Mouse (Mus musculus) heart, postnatal 0 days (tissue): ENCODE measurements at regions not wholly inside any gene's neighbourhood (a gene's known extent, or its start where the extent isn't known, plus 50 kb on each side); places are given as distances from the start of the nearest gene placed in this dataset.

Source experiments
- ATAC-seq: fragments of 200-750 bp; cut with Nextera tagmentation; 2 replicates; pipeline ENCODE4 v1.8.0; 2017; ENCODE audit warnings: low read depth, moderate number of reproducible peaks, moderate library complexity; ENCODE audit not compliant: insufficient read depth
- DNase-seq: peaks from one replicate; pipeline ENCODE4 v3.0.0-alpha.2; 2016; ENCODE audit warnings: low spot score
- H3K27ac ChIP-seq: fragments of 300-500 bp; sonication (generic); 2 replicates; pipeline ENCODE4 v1.5.1; 2014; ENCODE audit warnings: low read depth, mild to moderate bottlenecking
- H3K27me3 ChIP-seq: fragments of 300-500 bp; sonication (generic); 2 replicates; pipeline ENCODE4 v1.6.1; 2014; ENCODE audit warnings: low read length, mixed read lengths; ENCODE audit not compliant: control insufficient read depth, insufficient read depth
- H3K36me3 ChIP-seq: fragments of 300-500 bp; sonication (generic); replicated peaks from 2 replicates; pipeline ENCODE4 v1.6.1; 2014; ENCODE audit warnings: low read length, mixed read lengths; ENCODE audit not compliant: control insufficient read depth, insufficient read depth
- H3K4me1 ChIP-seq: fragments of 300-500 bp; sonication (generic); 2 replicates; pipeline ENCODE4 v1.6.1; 2014; ENCODE audit warnings: antibody characterized with exemption; ENCODE audit not compliant: control insufficient read depth, insufficient read depth
- H3K4me2 ChIP-seq: fragments of 300-500 bp; sonication (generic); 2 replicates; pipeline ENCODE4 v1.6.1; 2014; ENCODE audit warnings: low read depth, mild to moderate bottlenecking, low read length, moderate library complexity
- H3K4me3 ChIP-seq: fragments of 300-500 bp; sonication (generic); 2 replicates; pipeline ENCODE4 v1.5.1; 2014; ENCODE audit warnings: low read depth, low read length
- H3K9ac ChIP-seq: fragments of 300-500 bp; sonication (generic); replicated peaks from 2 replicates; pipeline ENCODE4 v1.6.1; 2014; ENCODE audit warnings: low read depth, low read length, mixed read lengths
- H3K9me3 ChIP-seq: fragments of 300-500 bp; sonication (generic); replicated peaks from 2 replicates; pipeline ENCODE4 v1.6.1; 2016; ENCODE audit warnings: low read length; ENCODE audit not compliant: control insufficient read depth
- CTCF ChIP-seq: IDR thresholded peaks from 2 replicates; pipeline ENCODE4 v1.5.1; 2016; ENCODE audit warnings: antibody characterized with exemption, control low read depth, low read depth
- EP300 ChIP-seq: IDR thresholded peaks from 2 replicates; pipeline ENCODE4 v1.6.1; 2016; ENCODE audit warnings: antibody characterized with exemption, low read depth
- WGBS: fragments of 180-500 bp; shearing (Covaris S2); extraction: QIAGEN DNeasy Blood & Tissue Kit; methylation state at CpG from one replicate; pipeline ENCODE4 v1.1.7; 2014; 5-methylcytosine and 5-hydroxymethylcytosine counted together

GRCm38 (mm10) chr10:122310646-122311193, 137.6 kb upstream of the Avpr1a start:
- 64% methylated on average over 3 of the region's 3 CpGs for WGBS

DNA sequence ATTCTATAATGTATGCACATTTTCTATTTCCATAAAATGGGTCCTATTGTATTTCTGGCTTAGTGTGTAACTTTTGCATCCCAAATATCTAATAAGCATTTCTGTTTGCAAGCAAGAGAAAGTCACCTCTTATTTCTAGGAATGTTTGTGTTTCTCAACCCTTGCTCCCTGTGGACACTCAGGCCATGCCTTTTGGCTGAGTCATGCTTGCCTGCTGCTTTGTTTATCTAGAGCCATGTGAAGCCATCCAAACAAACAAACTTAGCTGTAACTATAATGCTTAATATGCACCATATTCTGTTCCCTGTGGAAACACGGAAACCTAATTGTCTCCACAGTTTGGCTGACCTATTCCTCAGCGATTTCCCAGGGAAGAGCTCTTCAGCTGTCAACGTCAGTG, 139.6 kb upstream of the Avpr1a start:
- no peak overlapping the region for H3K4me2 ChIP-seq
- 0 out of 2 replicates have a peak, but pooled peaks cover 4% of the 10 kb centered on the region for H3K9me3 ChIP-seq
- no peak for DNase-seq
- TF ChIP-seq CTCF (no peak), EP300 (no peak)
- no peaks in the 10 kb centered on the region for H3K27me3 ChIP-seq
- no peak overlapping the region for H3K27ac ChIP-seq
- no peaks in the 10 kb centered on the region for H3K4me1 ChIP-seq
- WGBS, result 71% methylated on average over 3 of the region's 3 CpGs
- no peaks in the 10 kb centered on the region for H3K36me3 ChIP-seq
- H3K4me3 ChIP-seq, result no peak overlapping the region
- no peak overlapping the region for H3K9ac ChIP-seq
- ATAC-seq, result no peak

More at GRCm38 (mm10) chr10:122310646-122311193, 137.6 kb upstream of the Avpr1a start:
- Histone ChIP-seq H3K4me3 (no peak overlapping the region), H3K9me3 (0 out of 2 replicates have a peak, but pooled peaks cover 4% of the 10 kb centered on the region), H3K36me3 (no peaks in the 10 kb centered on the region), H3K4me1 (no peaks in the 10 kb centered on the region), H3K4me2 (no peak overlapping the region), H3K27ac (no peak overlapping the region), H3K27me3 (no peaks in the 10 kb centered on the region), H3K9ac (no peak overlapping the region)
- DNase-seq (no peak), ATAC-seq (no peak)
- TF ChIP-seq CTCF (no peak), EP300 (no peak)

DNA sequence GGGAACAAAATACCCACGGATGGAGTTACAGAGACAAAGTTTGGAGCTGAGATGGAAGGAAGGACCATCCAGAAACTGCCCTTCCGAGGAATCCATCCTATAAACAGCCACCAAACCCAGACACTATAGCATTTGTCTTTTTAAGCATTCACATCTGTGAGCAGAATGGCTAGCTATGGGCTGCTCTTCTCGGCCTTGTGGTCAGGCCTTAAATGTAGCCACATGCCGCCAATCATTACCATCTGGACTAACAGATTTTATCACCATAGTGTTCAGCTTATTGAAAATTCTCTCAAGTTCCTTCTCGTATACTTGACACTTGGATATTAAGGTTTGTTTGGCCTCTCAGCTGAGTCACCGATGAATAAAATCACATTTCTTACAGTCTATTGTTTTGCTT, 146.0 kb upstream of the Avpr1a start:
- H3K27me3 ChIP-seq, result no peaks in the 10 kb centered on the region
- H3K9ac ChIP-seq, result no peak overlapping the region
- H3K9me3 ChIP-seq, result no peaks in the 10 kb centered on the region
- H3K36me3 ChIP-seq, result no peaks in the 10 kb centered on the region
- no peak overlapping the region for H3K4me2 ChIP-seq
- H3K4me1 ChIP-seq, result no peaks in the 10 kb centered on the region
- ATAC-seq (no peak), DNase-seq (no peak)
- H3K27ac ChIP-seq, result no peak overlapping the region
- 77% methylated on average over 6 of the region's 6 CpGs for WGBS
- no peak for TF ChIP-seq CTCF
- TF ChIP-seq EP300, result no peak
- no peak overlapping the region for H3K4me3 ChIP-seq

- no peak for TF ChIP-seq CTCF
- no peak for TF ChIP-seq EP300
- Histone ChIP-seq H3K4me2 (no peak overlapping the region), H3K9ac (no peak overlapping the region), H3K27ac (no peak overlapping the region), H3K27me3 (no peaks in the 10 kb centered on the region), H3K4me1 (no peaks in the 10 kb centered on the region), H3K36me3 (no peaks in the 10 kb centered on the region), H3K4me3 (no peak overlapping the region), H3K9me3 (no peaks in the 10 kb centered on the region)
- WGBS, result 80% methylated on average over 5 of the region's 5 CpGs
- no peak for DNase-seq
- ATAC-seq, result no peak
Measured at GRCm38 (mm10) chr10:122295921-122296425, 152.3 kb upstream of the Avpr1a start.

DNA sequence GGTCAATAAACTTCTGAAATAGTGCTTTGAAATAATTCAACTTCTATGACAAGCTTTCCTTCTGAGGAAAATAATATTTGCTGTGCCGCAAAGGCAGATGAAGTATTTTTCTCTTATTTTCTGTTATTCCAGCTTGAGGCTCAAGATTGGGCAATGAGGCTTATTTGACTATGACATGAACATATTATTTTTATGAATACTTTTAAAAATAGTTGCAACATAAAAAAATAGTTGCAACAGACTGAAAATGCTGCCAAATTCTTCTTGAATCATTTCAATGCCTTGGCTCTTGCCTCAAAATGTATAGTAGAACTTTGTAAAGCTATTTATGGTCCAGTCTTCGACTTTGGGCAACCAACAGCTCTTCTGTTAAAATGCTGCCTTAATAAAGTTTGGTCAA, 156.7 kb upstream of the Avpr1a start:
- WGBS, result 65% methylated on average over 2 of the region's 2 CpGs
- no peak overlapping the region for H3K27ac ChIP-seq
- H3K9ac ChIP-seq, result no peak overlapping the region
- no peak overlapping the region for H3K4me3 ChIP-seq
- H3K4me2 ChIP-seq, result no peak overlapping the region
- no peaks in the 10 kb centered on the region for H3K36me3 ChIP-seq
- no peaks in the 10 kb centered on the region for H3K9me3 ChIP-seq
- DNase-seq, result no peak
- no peaks in the 10 kb centered on the region for H3K4me1 ChIP-seq
- TF ChIP-seq CTCF (no peak), EP300 (no peak)
- H3K27me3 ChIP-seq, result no peaks in the 10 kb centered on the region
- no peak for ATAC-seq

DNA sequence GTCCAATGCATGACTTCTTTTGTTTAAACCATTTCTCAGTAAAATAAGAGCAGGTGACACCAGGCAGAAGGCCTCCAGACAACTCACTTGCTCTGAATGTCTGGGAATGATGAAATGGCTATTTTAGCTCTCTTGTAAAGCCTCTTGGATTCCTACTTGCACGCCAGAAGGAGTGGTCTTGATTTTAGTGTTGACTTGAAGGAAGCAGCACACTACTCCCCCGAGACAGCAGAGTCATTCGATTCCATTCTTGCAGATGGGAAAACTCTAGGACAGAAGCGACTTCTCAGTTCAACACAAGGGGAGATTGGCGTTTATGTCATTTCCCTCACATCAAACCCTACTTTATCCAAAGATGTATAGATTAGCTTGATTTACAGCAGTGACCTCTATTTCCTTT, 157.2 kb upstream of the Avpr1a start:
- DNase-seq (no peak), ATAC-seq (no peak)
- Histone ChIP-seq H3K9me3 (no peaks in the 10 kb centered on the region), H3K9ac (no peak overlapping the region), H3K36me3 (no peaks in the 10 kb centered on the region), H3K4me2 (no peak overlapping the region), H3K4me1 (no peaks in the 10 kb centered on the region), H3K4me3 (no peak overlapping the region), H3K27me3 (no peaks in the 10 kb centered on the region), H3K27ac (no peak overlapping the region)
- TF ChIP-seq EP300 (no peak), CTCF (no peak)
- WGBS, result 61% methylated on average over 5 of the region's 5 CpGs
